Mouse (Mus musculus) kidney, adult 2 months (tissue): ENCODE data around the gene Rrbp1.

ENCODE experiments used
- CTCF ChIP-seq: fragments of 200-500 bp; conservative IDR thresholded peaks from 2 replicates; pipeline ENCODE4 v1.5.1; 2011; ENCODE audit warnings: low read depth, mild to moderate bottlenecking, control low read depth, low read length, moderate library complexity, mixed read lengths; ENCODE audit not compliant: insufficient read depth, insufficient read length
- POLR2A ChIP-seq: fragments of 200-500 bp; IDR thresholded peaks from one replicate; pipeline ENCODE4 v1.6.1; 2011; ENCODE audit warnings: low read depth, low read length, control low read depth

- TF ChIP-seq CTCF (no peak), POLR2A (no peak)
These were observed 101.8 kb downstream of the Rrbp1 start for GRCm38 (mm10) chr2:143909230-143909629.
